Mouse (Mus musculus) small intestine, adult 2 months (tissue): ENCODE measurements around the gene Smyd2.

ENCODE experiments used
- CTCF ChIP-seq: fragments of 200-500 bp; IDR thresholded peaks from 2 replicates; pipeline ENCODE4 v1.5.1; 2012; ENCODE audit warnings: low read depth, mild to moderate bottlenecking, control low read depth, inconsistent platforms, low read length, moderate library complexity, mixed read lengths; ENCODE audit not compliant: insufficient replicate concordance, insufficient read length; ENCODE audit errors: extremely low read depth
- POLR2A ChIP-seq: fragments of 200-500 bp; IDR thresholded peaks from 2 replicates; pipeline ENCODE4 v1.6.1; 2012; ENCODE audit warnings: low read depth, mild to moderate bottlenecking, control low read depth, inconsistent platforms, low read length, moderate library complexity

DNA sequence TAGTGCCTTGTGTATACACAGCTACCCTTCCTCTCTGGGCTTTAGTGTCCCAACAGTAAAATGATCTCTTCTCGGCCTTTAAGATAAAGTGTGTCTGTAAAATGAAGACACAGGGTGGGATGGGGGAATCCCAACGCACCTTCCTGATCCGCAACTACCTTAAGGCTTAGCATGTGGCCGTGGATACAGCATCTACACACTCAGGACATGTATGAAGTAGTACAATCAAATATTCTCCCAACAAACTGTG lies 670 bp downstream of the Smyd2 start:
- TF ChIP-seq POLR2A (no peak), CTCF (no peak)
